Mouse (Mus musculus): ENCODE measurements around the gene Ank2.

The Ank2 gene

GRCm38 (mm10) chr3:127257279-127257925 is 241.7 kb downstream of the Ank2 start:
- ChIA-PET POLR2A (interaction anchor here (0.5 to 3.5 kb wide), 41 partner anchors 8 to 1989 kb away, joined by 3 to 20 read pairs (median 4); no protein-coding TSS in a partner anchor), CTCF (interaction anchor here (0.6 to 1.3 kb wide), 11 partner anchors 23 to 681 kb away, joined by 3 to 5 read pairs (median 3); partner anchors contain the start of gene Alpk1 (in 1 of the 4))

GRCm38 (mm10) chr3:127256681-127257080 is 242.5 kb downstream of the Ank2 start:
- POLR2A ChIA-PET = interaction anchor here in 3 of 4 experiments (0.6 to 3.5 kb wide), 11 partner anchors 9 to 204 kb away, joined by 3 to 20 read pairs (median 3); no protein-coding TSS in a partner anchor

GRCm38 (mm10) chr3:127250930-127251329 is 248.2 kb downstream of the Ank2 start:
- ChIA-PET POLR2A (no interaction called here), CTCF (no interaction called here)

More at GRCm38 (mm10) chr3:127256681-127257080, 242.5 kb downstream of the Ank2 start:
- CTCF ChIA-PET = interaction anchor here in 1 of 4 experiments (1.3 kb wide), 1 partner anchor 524 kb away, joined by 3 read pairs; the partner anchor contains the start of gene Alpk1

- CTCF ChIA-PET = no interaction called here
- POLR2A ChIA-PET = interaction anchor here in 3 of 4 experiments (0.7 to 3.8 kb wide), 3 partner anchors 9 kb away, joined by 3 to 13 read pairs (median 5); no protein-coding TSS in a partner anchor
These were observed 250.5 kb downstream of the Ank2 start for GRCm38 (mm10) chr3:127248611-127249010.

- POLR2A ChIA-PET = interaction anchor here in 3 of 4 experiments (0.6 to 3.8 kb wide), 4 partner anchors 9 to 714 kb away, joined by 3 to 13 read pairs (median 3); no protein-coding TSS in a partner anchor
- CTCF ChIA-PET = no interaction called here
These were observed 252.0 kb downstream of the Ank2 start for GRCm38 (mm10) chr3:127246989-127247708.

- ChIA-PET CTCF (interaction anchor here in 1 of 4 experiments (0.6 kb wide), 1 partner anchor 48 kb away, joined by 3 read pairs; no protein-coding TSS in a partner anchor), POLR2A (interaction anchor here in 2 of 4 experiments (1.0 to 2.1 kb wide), 2 partner anchors 13 to 14 kb away, joined by 3 to 12 read pairs; no protein-coding TSS in a partner anchor)
These were observed 255.1 kb downstream of the Ank2 start for GRCm38 (mm10) chr3:127243928-127244642.

- POLR2A ChIA-PET = interaction anchor here in 1 of 4 experiments (2.1 kb wide), 1 partner anchor 14 kb away, joined by 12 read pairs; no protein-coding TSS in a partner anchor
- CTCF ChIA-PET = no interaction called here
These were observed 256.8 kb downstream of the Ank2 start for GRCm38 (mm10) chr3:127242234-127242810.

GRCm38 (mm10) chr3:127235271-127235670 is 263.9 kb downstream of the Ank2 start:
- CTCF ChIA-PET = no interaction called here
- POLR2A ChIA-PET = no interaction called here

GRCm38 (mm10) chr3:127225799-127226730 is 273.1 kb downstream of the Ank2 start:
- POLR2A ChIA-PET = interaction anchor here in 2 of 4 experiments (0.6 to 3.9 kb wide), 5 partner anchors 24 to 279 kb away, joined by 3 to 20 read pairs (median 4); no protein-coding TSS in a partner anchor
- CTCF ChIA-PET = interaction anchor here in 2 of 4 experiments (0.5 to 1.3 kb wide), 3 partner anchors 42 to 228 kb away, joined by 3 read pairs; no protein-coding TSS in a partner anchor

GRCm38 (mm10) chr3:127225167-127225798 is 273.9 kb downstream of the Ank2 start:
- ChIA-PET POLR2A (interaction anchor here (0.6 to 3.9 kb wide), 9 partner anchors 23 to 983 kb away, joined by 3 to 20 read pairs (median 4); no protein-coding TSS in a partner anchor), CTCF (interaction anchor here in 2 of 4 experiments (0.5 to 1.3 kb wide), 5 partner anchors 28 to 227 kb away, joined by 3 to 5 read pairs (median 3); no protein-coding TSS in a partner anchor)

GRCm38 (mm10) chr3:127224315-127225166 is 274.6 kb downstream of the Ank2 start:
- ChIA-PET CTCF (interaction anchor here in 2 of 4 experiments (0.5 to 0.7 kb wide), 4 partner anchors 28 to 193 kb away, joined by 3 to 6 read pairs (median 4); no protein-coding TSS in a partner anchor), POLR2A (interaction anchor here (0.6 to 3.9 kb wide), 7 partner anchors 33 to 982 kb away, joined by 3 to 20 read pairs (median 5); no protein-coding TSS in a partner anchor)

GRCm38 (mm10) chr3:127222086-127222485 is 277.1 kb downstream of the Ank2 start:
- POLR2A ChIA-PET = no interaction called here
- CTCF ChIA-PET = no interaction called here

- CTCF ChIA-PET = no interaction called here
- POLR2A ChIA-PET = no interaction called here
These were observed 278.3 kb downstream of the Ank2 start for GRCm38 (mm10) chr3:127220859-127221258.

GRCm38 (mm10) chr3:127213534-127213933 is 285.6 kb downstream of the Ank2 start:
- ChIA-PET CTCF (no interaction called here), POLR2A (no interaction called here)

GRCm38 (mm10) chr3:127211119-127211518 is 288.0 kb downstream of the Ank2 start:
- CTCF ChIA-PET = no interaction called here
- POLR2A ChIA-PET = no interaction called here

GRCm38 (mm10) chr3:127210552-127210951 is 288.6 kb downstream of the Ank2 start:
- POLR2A ChIA-PET = no interaction called here
- CTCF ChIA-PET = no interaction called here
